Mouse (Mus musculus): ENCODE measurements around the gene Fscn2. TPM values are rescaled to one million over a fixed set of nuclear protein-coding genes. Genes with fewer than 3 reads are reported as not detected.
"Not testable (repeated sequence)": the region's sequence is repeated elsewhere in the genome, so short reads cannot be mapped to it uniquely, and the experiment has no call there.

Gene Fscn2
- polyA plus RNA-seq, 1 experiment from 2014 or later, result 0.12 TPM

DNA sequence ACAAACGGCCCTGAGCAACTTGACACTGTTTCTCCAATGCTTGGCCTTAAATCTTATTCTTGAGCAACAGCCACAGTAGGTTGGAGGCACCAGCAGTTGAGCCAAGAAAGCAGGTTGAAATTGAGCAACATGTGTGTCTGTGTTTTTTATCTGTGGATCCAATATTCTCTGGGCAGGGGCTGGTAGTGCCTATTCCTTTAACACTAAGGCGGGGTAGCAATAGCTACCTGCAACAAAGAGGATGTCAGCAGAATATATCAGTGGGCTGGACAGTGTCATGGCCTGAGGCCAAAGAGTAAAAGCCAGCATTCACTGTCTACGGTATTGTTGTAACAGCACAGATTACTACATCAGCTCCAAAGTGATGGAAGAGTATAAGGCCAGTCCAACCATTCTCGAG, 34.3 kb downstream of the Fscn2 start:
- peaks cover 66% of the 10 kb centered on the region for H3K36me3 ChIP-seq (ENCODE audit: control insufficient read depth, insufficient read depth, low read length)
- WGBS, result 85% methylated on average over 4 of the region's 4 CpGs
- H3K9me3 ChIP-seq (ENCODE audit: control insufficient read depth, low read length), result no peaks in the 10 kb centered on the region
- H3K4me1 ChIP-seq (replicated peaks; ENCODE audit: control insufficient read depth, insufficient read depth, low read length), result no peaks in the 10 kb centered on the region
- H3K9ac ChIP-seq (ENCODE audit: low read length), result no peak overlapping the region
- H3K4me3 ChIP-seq (ENCODE audit: low read depth, low read length), result no peak overlapping the region
- no peak overlapping the region for H3K4me2 ChIP-seq (ENCODE audit: low read length)
- ATAC-seq (replicated peaks; ENCODE audit: low FRiP score, low TSS enrichment, low read depth) (no peak), DNase-seq (ENCODE audit: low spot score) (no peak)
- H3K27ac ChIP-seq (ENCODE audit: low read depth), result no peak overlapping the region
- no peaks in the 10 kb centered on the region for H3K27me3 ChIP-seq (replicated peaks; ENCODE audit: control insufficient read depth, insufficient read depth, low read length)

DNA sequence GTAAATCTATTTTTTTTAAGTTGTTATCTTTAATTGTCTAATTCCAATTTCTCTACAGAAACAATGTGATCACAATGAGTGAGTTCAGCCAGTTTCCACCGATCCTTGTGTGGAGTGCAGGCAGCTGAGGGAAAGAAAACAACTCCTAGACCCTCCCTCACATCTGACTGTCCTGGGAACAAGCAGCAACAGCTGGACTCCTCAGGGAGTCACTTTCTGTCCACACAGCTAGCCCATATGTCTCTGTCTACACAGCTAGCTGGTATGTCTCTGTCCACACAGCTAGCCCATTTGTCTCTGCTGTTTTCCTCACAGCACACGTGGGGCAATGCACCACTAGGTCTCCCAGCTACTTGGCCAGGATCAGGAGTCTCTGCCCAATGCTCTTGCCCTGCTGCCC, 36.3 kb downstream of the Fscn2 start:
- 80% methylated on average over 2 of the region's 2 CpGs for WGBS
- Histone ChIP-seq H3K4me3 (ENCODE audit: low read depth, low read length) (no peak overlapping the region), H3K4me2 (ENCODE audit: low read length) (no peak overlapping the region), H3K27me3 (replicated peaks; ENCODE audit: control insufficient read depth, insufficient read depth, low read length) (no peaks in the 10 kb centered on the region), H3K27ac (ENCODE audit: low read depth) (no peak overlapping the region), H3K9me3 (ENCODE audit: control insufficient read depth, low read length) (no peaks in the 10 kb centered on the region), H3K4me1 (replicated peaks; ENCODE audit: control insufficient read depth, insufficient read depth, low read length) (no peaks in the 10 kb centered on the region), H3K36me3 (ENCODE audit: control insufficient read depth, insufficient read depth, low read length) (peaks cover 80% of the 10 kb centered on the region), H3K9ac (ENCODE audit: low read length) (no peak overlapping the region)
- no peak for DNase-seq (ENCODE audit: low spot score)
- no peak for ATAC-seq (replicated peaks; ENCODE audit: low FRiP score, low TSS enrichment, low read depth)

DNA sequence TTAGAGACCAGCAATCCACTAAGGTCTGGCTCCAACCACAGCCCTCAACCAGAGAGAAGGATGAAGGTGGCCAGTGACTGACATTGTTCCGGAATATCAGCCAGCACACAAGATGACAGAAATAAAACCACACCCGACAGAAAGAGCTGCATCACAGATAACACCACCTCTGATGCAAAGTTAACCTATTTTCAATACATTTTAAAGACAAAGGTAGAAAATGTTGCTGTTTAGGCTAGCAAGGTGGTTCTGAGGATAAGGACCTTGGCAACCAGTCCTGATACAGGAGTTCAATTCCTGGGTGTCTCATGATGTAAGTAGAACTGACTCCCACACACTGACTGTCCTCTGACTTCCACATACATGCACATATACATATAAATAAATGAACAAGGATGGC, 38.0 kb downstream of the Fscn2 start:
- Histone ChIP-seq H3K27ac (ENCODE audit: low read depth) (no peak overlapping the region), H3K4me1 (replicated peaks; ENCODE audit: control insufficient read depth, insufficient read depth, low read length) (no peaks in the 10 kb centered on the region), H3K9ac (ENCODE audit: low read length) (no peak overlapping the region), H3K9me3 (ENCODE audit: control insufficient read depth, low read length) (no peaks in the 10 kb centered on the region), H3K27me3 (replicated peaks; ENCODE audit: control insufficient read depth, insufficient read depth, low read length) (no peaks in the 10 kb centered on the region), H3K4me3 (ENCODE audit: low read depth, low read length) (no peak overlapping the region), H3K36me3 (ENCODE audit: control insufficient read depth, insufficient read depth, low read length) (peaks cover 82% of the 10 kb centered on the region), H3K4me2 (ENCODE audit: low read length) (no peak overlapping the region)
- no peak for DNase-seq (ENCODE audit: low spot score)
- no peak for ATAC-seq (replicated peaks; ENCODE audit: low FRiP score, low TSS enrichment, low read depth)
- 91% methylated on average over 2 of the region's 2 CpGs for WGBS

DNA sequence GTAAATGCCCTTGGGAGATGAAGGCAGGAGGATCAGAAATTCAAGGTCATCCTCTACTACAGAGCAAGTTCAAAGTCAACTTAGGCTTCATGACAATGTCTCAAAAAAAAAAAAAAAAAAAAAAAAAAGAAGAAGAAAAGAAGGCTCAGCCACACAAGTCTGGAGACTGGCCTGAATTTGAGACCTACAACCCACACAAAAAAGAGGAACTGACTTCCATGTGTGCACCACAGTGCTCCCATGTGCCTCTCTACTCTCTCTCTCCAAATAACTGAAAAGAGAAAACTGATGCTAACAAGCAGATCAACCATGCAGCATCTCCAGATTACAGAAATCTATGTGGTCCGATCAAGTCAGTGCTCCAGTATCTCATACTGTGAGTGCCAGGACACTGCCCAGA, 43.5 kb downstream of the Fscn2 start:
- Histone ChIP-seq H3K36me3 (ENCODE audit: control insufficient read depth, insufficient read depth, low read length) (peaks cover 98% of the 10 kb centered on the region), H3K9me3 (ENCODE audit: control insufficient read depth, low read length) (no peaks in the 10 kb centered on the region), H3K27me3 (replicated peaks; ENCODE audit: control insufficient read depth, insufficient read depth, low read length) (no peaks in the 10 kb centered on the region)

DNA sequence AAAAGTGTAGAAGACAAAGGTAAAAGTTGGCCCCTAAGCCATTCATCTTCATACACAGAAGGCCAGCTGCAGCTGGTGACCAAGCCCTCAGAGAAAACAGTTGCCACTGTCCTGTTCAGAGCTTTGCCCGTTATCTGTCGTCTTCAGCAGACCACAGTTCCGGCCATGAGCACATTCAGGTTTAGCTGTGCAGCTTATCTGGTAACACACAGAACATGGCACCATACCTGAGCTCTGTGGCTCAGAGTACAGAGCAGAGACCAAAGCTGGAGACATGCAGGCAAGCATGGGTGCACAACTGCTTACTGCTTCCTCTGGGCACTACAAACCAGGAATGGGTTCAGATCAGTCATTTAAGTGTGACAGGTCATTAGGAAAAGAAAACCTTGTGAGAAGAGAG, 44.5 kb downstream of the Fscn2 start:
- H3K4me2 ChIP-seq (ENCODE audit: low read length), result no peak overlapping the region
- no peaks in the 10 kb centered on the region for H3K9me3 ChIP-seq (ENCODE audit: control insufficient read depth, low read length)
- H3K27ac ChIP-seq (ENCODE audit: low read depth), result no peak overlapping the region
- ATAC-seq (replicated peaks; ENCODE audit: low FRiP score, low TSS enrichment, low read depth), result no peak
- WGBS, result 93% methylated on average over 3 of the region's 3 CpGs
- no peak overlapping the region for H3K9ac ChIP-seq (ENCODE audit: low read length)
- H3K4me3 ChIP-seq (ENCODE audit: low read depth, low read length), result no peak overlapping the region
- no peaks in the 10 kb centered on the region for H3K4me1 ChIP-seq (replicated peaks; ENCODE audit: control insufficient read depth, insufficient read depth, low read length)
- no peak for DNase-seq (ENCODE audit: low spot score)
- no peaks in the 10 kb centered on the region for H3K27me3 ChIP-seq (replicated peaks; ENCODE audit: control insufficient read depth, insufficient read depth, low read length)
- peaks cover 97% of the 10 kb centered on the region for H3K36me3 ChIP-seq (ENCODE audit: control insufficient read depth, insufficient read depth, low read length)

More for the DNA sequence above, 43.5 kb downstream of the Fscn2 start:
- no peaks in the 10 kb centered on the region for H3K4me1 ChIP-seq (replicated peaks; ENCODE audit: control insufficient read depth, insufficient read depth, low read length)
- DNase-seq (ENCODE audit: low spot score) (no peak), ATAC-seq (replicated peaks; ENCODE audit: low FRiP score, low TSS enrichment, low read depth) (no peak)
- H3K27ac ChIP-seq (ENCODE audit: low read depth), result no peak overlapping the region
- H3K9ac ChIP-seq (ENCODE audit: low read length), result no peak overlapping the region
- whole genome bisulfite sequencing, result 97% methylated on average over 1 of the region's 1 CpGs
- H3K4me3 ChIP-seq (ENCODE audit: low read depth, low read length), result no peak overlapping the region
- H3K4me2 ChIP-seq (ENCODE audit: low read length), result no peak overlapping the region

DNA sequence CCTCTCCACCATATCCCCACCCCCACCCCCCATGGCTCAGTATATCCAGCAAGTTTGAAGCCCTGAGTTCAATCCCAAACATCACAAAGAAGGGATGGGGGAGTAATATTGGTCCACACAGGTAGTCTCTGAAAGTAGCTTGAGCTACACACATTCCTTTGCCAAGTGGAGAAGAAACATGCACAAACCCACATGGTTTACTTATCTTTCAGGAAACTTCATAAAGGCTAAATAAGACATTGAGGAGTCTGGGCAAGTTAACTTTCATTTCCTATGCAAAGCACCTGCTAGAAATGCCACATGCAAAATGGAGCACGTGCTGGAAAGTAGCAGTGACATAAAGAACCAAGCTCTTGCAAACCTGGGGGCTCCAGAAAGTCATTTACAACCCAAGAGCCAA, 45.1 kb downstream of the Fscn2 start:
- no peaks in the 10 kb centered on the region for H3K9me3 ChIP-seq (ENCODE audit: control insufficient read depth, low read length)
- DNase-seq (ENCODE audit: low spot score), result no peak
- no peaks in the 10 kb centered on the region for H3K27me3 ChIP-seq (replicated peaks; ENCODE audit: control insufficient read depth, insufficient read depth, low read length)
- H3K4me2 ChIP-seq (ENCODE audit: low read length), result no peak overlapping the region
- H3K4me1 ChIP-seq (replicated peaks; ENCODE audit: control insufficient read depth, insufficient read depth, low read length), result no peaks in the 10 kb centered on the region
- no peak overlapping the region for H3K4me3 ChIP-seq (ENCODE audit: low read depth, low read length)
- ATAC-seq (replicated peaks; ENCODE audit: low FRiP score, low TSS enrichment, low read depth), result no peak
- H3K27ac ChIP-seq (ENCODE audit: low read depth), result no peak overlapping the region
- peaks cover 97% of the 10 kb centered on the region for H3K36me3 ChIP-seq (ENCODE audit: control insufficient read depth, insufficient read depth, low read length)
- whole genome bisulfite sequencing, result 91% methylated on average over 1 of the region's 1 CpGs
- no peak overlapping the region for H3K9ac ChIP-seq (ENCODE audit: low read length)

DNA sequence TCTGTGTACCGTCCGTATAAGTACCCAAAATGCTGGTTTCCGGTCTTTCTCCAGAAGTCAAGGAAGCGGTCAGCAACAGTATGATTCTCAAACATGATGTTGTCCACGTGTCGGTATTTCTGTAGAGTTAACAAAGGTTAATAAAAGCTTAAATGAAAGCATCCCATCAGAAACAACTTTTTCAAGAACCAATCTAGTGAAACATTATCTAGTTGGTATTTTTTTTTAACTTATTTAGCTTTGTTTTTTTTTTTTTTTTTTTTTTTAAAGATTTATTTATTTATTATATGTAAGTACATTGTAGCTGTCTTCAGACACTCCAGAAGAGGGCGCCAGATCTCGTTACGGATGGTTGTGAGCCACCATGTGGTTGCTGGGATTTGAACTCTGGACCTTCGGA, 52.3 kb downstream of the Fscn2 start:
- WGBS, result 96% methylated on average over 7 of the region's 10 CpGs

More for the DNA sequence above, 52.3 kb downstream of the Fscn2 start:
- H3K27me3 ChIP-seq (replicated peaks; ENCODE audit: control insufficient read depth, insufficient read depth, low read length); H3K4me2 ChIP-seq (ENCODE audit: low read length); H3K4me1 ChIP-seq (replicated peaks; ENCODE audit: control insufficient read depth, insufficient read depth, low read length); H3K9me3 ChIP-seq (ENCODE audit: control insufficient read depth, low read length); DNase-seq (ENCODE audit: low spot score); H3K27ac ChIP-seq (ENCODE audit: low read depth); ATAC-seq (replicated peaks; ENCODE audit: low FRiP score, low TSS enrichment, low read depth); H3K4me3 ChIP-seq (ENCODE audit: low read depth, low read length); H3K9ac ChIP-seq (ENCODE audit: low read length): not testable (repeated sequence)
- peaks cover 87% of the 10 kb centered on the region for H3K36me3 ChIP-seq (ENCODE audit: control insufficient read depth, insufficient read depth, low read length)

Small RNA genes lying within 50 kb of the gene (microRNA-seq; reads per million reads assigned to microRNA genes)
- gene Gm23419 (not detected), gene Mir6935 (3.2 reads per million, percentile 29 among the genes with 10 or more reads in this experiment)

Other genes starting within 250 kb of the Fscn2 start
- gene Slc38a10, start 210.2 kb upstream of the Fscn2 start, polyA plus RNA-seq (2014; fragmentation: Nextera tagmentation; extraction: Ambion mirVana), result 77.1 and 78.0 TPM in 2 replicates
- 12.1 and 12.7 TPM in 2 replicates for gene Bahcc1, start 128.6 kb upstream of the Fscn2 start, polyA plus RNA-seq (2014; fragmentation: Nextera tagmentation; extraction: Ambion mirVana)
- gene Actg1, start 13.0 kb upstream of the Fscn2 start, polyA plus RNA-seq (2014; fragmentation: Nextera tagmentation; extraction: Ambion mirVana), result 2,797 and 3,021 TPM in 2 replicates
- gene Faap100, start 17.2 kb downstream of the Fscn2 start, polyA plus RNA-seq (2014; fragmentation: Nextera tagmentation; extraction: Ambion mirVana), result 32.6 and 37.0 TPM in 2 replicates
- gene Nploc4, start 76.2 kb downstream of the Fscn2 start, polyA plus RNA-seq (2014; fragmentation: Nextera tagmentation; extraction: Ambion mirVana), result 34.5 and 37.4 TPM in 2 replicates
- not detected in 2 replicates for gene Tspan10, start 81.1 kb downstream of the Fscn2 start, polyA plus RNA-seq (2014; fragmentation: Nextera tagmentation; extraction: Ambion mirVana)
- gene Pde6g, start 92.0 kb downstream of the Fscn2 start, polyA plus RNA-seq (2014; fragmentation: Nextera tagmentation; extraction: Ambion mirVana), result not detected in 2 replicates
- gene Oxld1, start 96.5 kb downstream of the Fscn2 start, polyA plus RNA-seq (2014; fragmentation: Nextera tagmentation; extraction: Ambion mirVana), result 16.5 and 17.5 TPM in 2 replicates
- 30.5 and 31.2 TPM in 2 replicates for gene Ccdc137, start 96.6 kb downstream of the Fscn2 start, polyA plus RNA-seq (2014; fragmentation: Nextera tagmentation; extraction: Ambion mirVana)
- gene Arl16, start 106.1 kb downstream of the Fscn2 start, polyA plus RNA-seq (2014; fragmentation: Nextera tagmentation; extraction: Ambion mirVana), result 46.0 and 46.8 TPM in 2 replicates
- 218 and 226 TPM in 2 replicates for gene Mrpl12, start 123.1 kb downstream of the Fscn2 start, polyA plus RNA-seq (2014; fragmentation: Nextera tagmentation; extraction: Ambion mirVana)
- gene Slc25a10, start 130.3 kb downstream of the Fscn2 start, polyA plus RNA-seq (2014; fragmentation: Nextera tagmentation; extraction: Ambion mirVana), result 74.6 and 83.1 TPM in 2 replicates
- 0.42 and 0.50 TPM in 2 replicates for gene Gcgr, start 169.2 kb downstream of the Fscn2 start, polyA plus RNA-seq (2014; fragmentation: Nextera tagmentation; extraction: Ambion mirVana)
- 191 and 209 TPM in 2 replicates for gene Mcrip1, start 188.2 kb downstream of the Fscn2 start, polyA plus RNA-seq (2014; fragmentation: Nextera tagmentation; extraction: Ambion mirVana)
- gene Ppp1r27, start 189.6 kb downstream of the Fscn2 start, polyA plus RNA-seq (2014; fragmentation: Nextera tagmentation; extraction: Ambion mirVana), result 0.24 TPM in 1 of 2 replicates, not detected in the other
- 746 and 800 TPM in 2 replicates for gene P4hb, start 211.7 kb downstream of the Fscn2 start, polyA plus RNA-seq (2014; fragmentation: Nextera tagmentation; extraction: Ambion mirVana)
- 627 and 633 TPM in 2 replicates for gene Arhgdia, start 220.1 kb downstream of the Fscn2 start, polyA plus RNA-seq (2014; fragmentation: Nextera tagmentation; extraction: Ambion mirVana)
- gene Alyref, start 236.8 kb downstream of the Fscn2 start, polyA plus RNA-seq (2014; fragmentation: Nextera tagmentation; extraction: Ambion mirVana), result 387 and 448 TPM in 2 replicates
- 244 TPM in 2 replicates for gene Anapc11, start 236.9 kb downstream of the Fscn2 start, polyA plus RNA-seq (2014; fragmentation: Nextera tagmentation; extraction: Ambion mirVana)
- gene Npb, start 246.9 kb downstream of the Fscn2 start, polyA plus RNA-seq (2014; fragmentation: Nextera tagmentation; extraction: Ambion mirVana), result 3.5 and 4.4 TPM in 2 replicates